Mouse (Mus musculus): ENCODE results near the gene Ehbp1l1.
A peak's percentile ranks its signal among the peaks of the same experiment; 100 is the strongest.
"Not testable (repeated sequence)": the region's sequence is repeated elsewhere in the genome, so short reads cannot be mapped to it uniquely, and the experiment has no call there.

Ehbp1l1 gene

DNA sequence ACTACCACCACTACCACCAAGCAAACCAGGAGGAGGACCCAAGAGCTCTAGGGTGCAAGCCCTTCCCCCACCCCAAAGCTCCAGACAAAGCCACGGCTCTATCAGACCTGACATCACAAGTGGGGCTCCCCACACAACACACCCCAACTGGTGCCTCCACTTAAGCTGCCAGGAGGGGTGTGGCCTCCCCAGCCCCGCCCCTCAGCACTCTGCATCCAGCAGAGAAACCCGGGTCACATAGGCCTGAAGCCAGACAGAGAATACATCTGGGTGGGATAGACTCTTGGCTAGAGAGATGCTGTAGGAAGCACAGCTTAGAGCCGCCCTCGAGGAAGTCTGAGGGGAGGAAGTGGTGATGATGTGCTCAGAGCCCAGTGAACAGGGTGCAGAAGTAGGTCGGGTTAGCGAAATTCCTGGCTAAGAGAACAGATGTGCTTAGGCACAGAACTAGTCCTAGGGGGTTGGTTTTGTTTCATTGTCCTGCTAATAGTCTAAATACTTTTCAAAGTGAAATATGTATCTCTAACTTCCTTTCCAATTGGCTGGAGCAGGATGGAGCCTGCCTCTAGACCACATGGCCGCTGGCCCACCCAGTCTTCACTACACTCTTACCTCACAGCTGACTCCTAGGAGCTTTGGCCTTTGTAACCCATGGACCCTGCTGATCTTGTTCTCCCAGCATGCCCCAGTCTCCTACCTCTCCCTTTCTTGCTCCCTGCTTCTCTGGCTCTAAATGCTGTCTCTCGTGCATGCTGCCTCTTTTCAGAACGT, 21.1 kb downstream of the Ehbp1l1 start:
- peak; percentile 69 to 78 for DNase-seq

DNA sequence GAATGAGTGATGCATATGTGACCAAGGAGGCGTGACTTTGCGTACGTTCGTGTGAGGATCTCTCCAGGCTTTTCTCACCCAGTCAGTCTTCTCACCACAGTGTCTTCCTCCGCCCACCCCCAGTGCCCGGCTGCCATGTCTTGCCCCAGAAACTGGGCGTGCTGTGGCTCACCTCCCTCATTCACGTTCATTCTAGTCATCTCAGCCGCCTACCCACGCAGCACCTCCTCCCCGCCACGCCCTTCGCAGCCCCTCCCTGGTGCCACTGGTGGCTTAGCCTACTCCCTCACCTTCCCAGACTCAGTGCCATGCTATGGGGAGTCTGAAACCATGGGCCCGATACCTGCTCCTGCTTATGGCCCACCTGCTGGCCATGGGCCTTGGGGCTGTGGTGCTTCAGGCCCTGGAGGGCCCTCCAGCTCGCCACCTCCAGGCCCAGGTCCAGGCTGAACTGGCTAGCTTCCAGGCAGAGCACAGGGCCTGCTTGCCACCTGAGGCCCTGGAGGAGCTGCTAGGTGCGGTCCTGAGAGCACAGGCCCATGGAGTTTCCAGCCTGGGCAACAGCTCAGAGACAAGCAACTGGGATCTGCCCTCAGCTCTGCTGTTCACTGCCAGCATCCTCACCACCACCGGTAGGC, 21.8 kb downstream of the Ehbp1l1 start, which contains the start of gene Kcnk7:
Gene Kcnk7, plus strand, starts transcription at position 205 of the 638 bp plus-strand sequence.
- no peak for DNase-seq

- DNase-seq, result peak; percentile 55 to 73
Observed at GRCm38 (mm10) chr19:5695849-5696462, 30.2 kb downstream of the Ehbp1l1 start.

GRCm38 (mm10) chr19:5693801-5694200, 32.3 kb downstream of the Ehbp1l1 start:
- no peak for DNase-seq

DNA sequence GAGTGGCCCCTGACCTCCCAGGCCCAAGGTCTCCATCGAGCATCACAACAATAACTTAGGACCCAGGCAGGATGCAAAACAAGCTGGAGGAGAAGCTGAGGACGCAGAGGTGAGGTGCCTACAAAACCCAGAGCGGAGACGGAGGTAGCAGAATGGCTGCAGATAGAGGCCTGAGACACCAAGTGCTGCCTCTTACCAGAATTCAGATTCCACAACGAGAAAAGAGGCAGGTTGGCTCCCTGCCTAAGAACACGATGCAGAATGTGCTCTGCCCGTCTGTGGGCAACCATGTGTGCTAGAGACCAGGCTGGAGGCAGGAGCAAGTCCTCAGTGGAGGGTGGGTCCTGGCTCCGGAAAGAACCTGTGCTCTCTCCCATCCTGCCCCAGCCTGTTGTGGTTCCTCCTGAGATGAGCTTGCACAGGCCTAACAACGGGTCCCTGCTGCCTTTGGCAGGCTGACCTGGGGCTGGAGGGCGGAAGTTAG, 33.2 kb downstream of the Ehbp1l1 start:
- DNase-seq, result peak; percentile 25 to 42

- peak; percentile 69 to 81 for DNase-seq
Observed at GRCm38 (mm10) chr19:5692086-5692912, 33.8 kb downstream of the Ehbp1l1 start.

- DNase-seq, result no peak
Observed at GRCm38 (mm10) chr19:5691601-5692000, 34.5 kb downstream of the Ehbp1l1 start.

DNA sequence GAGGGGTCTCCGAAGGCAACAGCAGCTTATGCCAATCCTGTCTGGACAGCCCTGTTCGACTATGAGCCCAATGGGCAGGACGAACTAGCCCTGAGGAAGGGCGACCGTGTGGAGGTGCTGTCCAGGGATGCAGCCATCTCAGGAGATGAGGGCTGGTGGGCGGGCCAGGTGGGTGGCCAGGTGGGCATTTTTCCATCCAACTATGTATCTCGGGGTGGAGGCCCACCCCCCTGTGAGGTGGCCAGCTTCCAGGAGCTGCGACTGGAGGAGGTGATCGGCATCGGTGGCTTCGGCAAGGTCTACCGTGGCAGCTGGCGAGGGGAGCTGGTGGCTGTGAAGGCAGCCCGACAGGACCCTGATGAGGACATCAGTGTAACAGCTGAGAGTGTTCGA, 35.8 kb downstream of the Ehbp1l1 start:
- DNase-seq, result no peak

GRCm38 (mm10) chr19:5689565-5690342, 36.4 kb downstream of the Ehbp1l1 start:
- DNase-seq, result peak; percentile 88 to 93

GRCm38 (mm10) chr19:5689088-5689428, 37.1 kb downstream of the Ehbp1l1 start:
- DNase-seq, result no peak

DNA sequence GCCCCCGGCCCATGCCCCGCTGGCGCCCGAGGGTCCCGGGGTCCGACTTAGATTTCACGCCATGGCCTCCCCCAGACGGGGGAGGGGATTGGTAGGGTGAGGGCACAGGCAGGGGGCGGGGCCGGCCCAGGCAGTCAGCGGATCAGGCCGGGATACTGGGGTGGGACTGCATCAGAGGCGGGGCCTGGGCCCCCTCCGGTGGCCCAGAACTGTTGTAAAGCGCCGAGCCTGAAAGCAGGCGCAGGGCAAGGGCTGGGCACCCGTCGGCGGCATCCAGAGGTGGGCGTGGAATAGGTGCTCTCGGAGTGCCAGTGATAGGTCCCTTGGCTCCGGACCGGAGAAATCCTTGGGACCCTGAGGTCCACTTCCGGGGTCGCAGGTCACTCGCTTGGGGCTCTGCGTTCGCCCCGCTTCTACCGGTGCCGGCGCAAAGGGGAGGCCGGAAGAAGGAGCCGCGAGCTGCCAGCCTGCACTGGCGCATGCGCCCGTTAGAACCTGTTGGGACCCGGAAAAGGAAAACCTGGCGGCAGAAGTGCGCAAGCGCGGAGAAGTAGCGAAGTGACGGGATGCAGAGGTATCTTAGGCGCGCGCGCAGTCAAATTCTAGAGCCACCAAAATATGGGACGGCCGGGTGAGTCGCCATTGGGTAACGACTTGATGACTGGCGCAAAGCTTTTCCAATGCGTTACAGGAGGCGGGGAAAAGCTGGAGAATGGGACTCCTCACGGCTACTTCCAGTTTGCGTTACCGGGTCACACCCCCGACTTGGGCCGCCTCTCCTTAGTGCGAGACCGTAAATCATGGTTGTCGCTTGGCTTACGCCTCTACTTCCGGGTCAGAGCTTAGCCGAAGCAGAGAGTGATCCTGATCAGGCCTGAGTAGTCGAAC, 37.7 kb downstream of the Ehbp1l1 start, which contains the start of the genes Map3k11 and Pcnx3:
Gene Map3k11, plus strand, starts transcription at position 543 of the 888 bp plus-strand sequence.
Gene Pcnx3, minus strand, starts transcription at position 709 of the 888 bp plus-strand sequence.
- DNase-seq, result peak; percentile 97 to 99

GRCm38 (mm10) chr19:5687738-5688137, 38.4 kb downstream of the Ehbp1l1 start:
- no peak for DNase-seq

DNA sequence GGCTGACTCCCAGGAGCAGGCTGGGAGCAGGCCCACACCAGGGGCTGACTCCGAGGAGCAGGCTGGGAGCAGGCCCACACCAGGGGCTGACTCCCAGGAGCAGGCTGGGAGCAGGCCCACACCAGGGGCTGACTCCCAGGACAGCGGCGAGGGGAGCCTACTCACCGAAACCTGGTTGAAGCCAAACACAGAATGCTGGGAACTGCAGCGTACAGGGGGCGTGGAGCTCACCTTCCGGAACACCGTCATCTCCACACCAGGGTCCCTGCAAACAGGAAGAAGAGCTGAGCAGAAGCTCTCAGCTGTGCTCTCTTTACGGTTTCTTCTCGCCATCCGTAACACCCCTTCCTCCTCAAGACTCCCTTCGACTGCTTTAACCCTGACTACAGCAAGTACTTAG, 39.2 kb downstream of the Ehbp1l1 start:
- not testable (repeated sequence) for DNase-seq

GRCm38 (mm10) chr19:5686437-5686836, 39.7 kb downstream of the Ehbp1l1 start:
- DNase-seq, result no peak

- no peak for DNase-seq
Observed at GRCm38 (mm10) chr19:5685861-5686260, 40.3 kb downstream of the Ehbp1l1 start.

DNA sequence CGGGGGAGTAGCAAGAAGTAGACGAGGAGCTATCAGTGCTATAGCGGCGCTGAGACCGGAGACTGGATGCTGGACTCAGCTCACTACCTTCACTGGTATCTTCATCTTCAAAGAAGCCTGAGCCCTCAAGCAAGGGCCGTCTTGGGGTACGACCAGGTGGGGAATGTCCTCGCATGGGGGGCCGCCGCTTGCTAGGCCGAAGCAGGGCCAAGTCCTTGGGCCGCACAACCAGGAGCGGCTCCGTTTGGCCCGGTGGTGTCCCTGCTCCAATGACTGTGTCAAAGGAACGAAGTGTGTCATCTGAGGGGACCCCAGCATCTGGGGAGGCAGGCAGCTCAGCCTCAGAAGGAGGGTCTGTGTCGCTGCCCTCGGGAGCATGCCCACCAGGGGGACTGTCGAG, 40.7 kb downstream of the Ehbp1l1 start:
- DNase-seq, result no peak

GRCm38 (mm10) chr19:5684985-5685384, 41.1 kb downstream of the Ehbp1l1 start:
- no peak for DNase-seq

DNA sequence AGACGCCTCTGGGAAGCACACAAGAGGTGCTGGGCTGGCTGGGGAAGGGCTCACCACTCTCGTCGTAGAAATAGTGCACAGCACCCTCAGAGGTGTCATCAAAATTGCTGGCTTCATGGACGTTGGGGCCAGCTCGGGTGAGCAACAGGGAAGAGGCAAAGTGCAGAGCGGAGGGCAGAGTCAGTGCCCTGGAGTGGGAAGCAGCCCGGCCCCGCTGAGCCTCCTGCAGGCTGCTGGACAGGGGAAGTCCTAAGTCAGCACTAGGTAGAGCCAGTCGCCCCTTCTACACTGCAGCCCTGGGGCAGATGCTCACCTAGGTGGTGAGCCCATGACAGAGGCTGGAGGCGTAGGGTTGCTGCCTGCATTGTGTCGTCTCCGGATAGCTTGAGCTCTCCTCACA, 41.9 kb downstream of the Ehbp1l1 start:
- no peak for DNase-seq

GRCm38 (mm10) chr19:5680432-5680831, 45.7 kb downstream of the Ehbp1l1 start:
- DNase-seq, result no peak

- no peak for DNase-seq
Observed at GRCm38 (mm10) chr19:5668372-5668771, 57.7 kb downstream of the Ehbp1l1 start.

DNA sequence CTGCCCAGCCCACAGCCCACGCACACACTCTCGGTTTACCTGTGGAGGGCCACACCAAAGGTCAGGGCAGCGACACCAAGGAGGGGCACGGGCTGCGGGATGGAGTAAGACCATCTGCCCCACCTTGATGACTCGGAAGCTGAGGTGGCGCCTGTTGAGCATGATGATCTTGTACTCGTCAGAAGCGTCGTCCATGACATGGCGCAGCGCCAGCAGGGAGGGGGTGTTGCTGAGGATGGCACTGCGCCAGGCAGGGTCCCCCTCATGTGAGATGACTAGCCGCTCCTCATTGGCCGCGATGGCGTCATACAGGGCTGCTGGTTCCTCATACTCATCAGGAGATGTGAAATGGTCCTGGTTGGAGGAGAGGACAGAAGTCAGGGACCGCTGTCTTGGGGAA, 59.7 kb downstream of the Ehbp1l1 start:
- no peak for DNase-seq

Measured in kidney, postnatal 4 days (tissue).